Mouse (Mus musculus) bone marrow, adult 2 months (tissue): ENCODE measurements at regions not wholly inside any gene's neighbourhood (a gene's known extent, or its start where the extent isn't known, plus 50 kb on each side); places are given as distances from the start of the nearest gene placed in this dataset.

Experiments
- CTCF ChIP-seq: fragments of 200-500 bp; IDR thresholded peaks from 2 replicates; pipeline ENCODE4 v1.5.1; 2011; ENCODE audit warnings: low read length, control low read depth; ENCODE audit not compliant: control insufficient read depth, insufficient read depth
- POLR2A ChIP-seq: fragments of 200-500 bp; IDR thresholded peaks from 2 replicates; pipeline ENCODE4 v1.6.1; 2011; ENCODE audit warnings: low read depth, mild to moderate bottlenecking, control low read depth, low read length, borderline replicate concordance; ENCODE audit not compliant: control insufficient read depth

DNA sequence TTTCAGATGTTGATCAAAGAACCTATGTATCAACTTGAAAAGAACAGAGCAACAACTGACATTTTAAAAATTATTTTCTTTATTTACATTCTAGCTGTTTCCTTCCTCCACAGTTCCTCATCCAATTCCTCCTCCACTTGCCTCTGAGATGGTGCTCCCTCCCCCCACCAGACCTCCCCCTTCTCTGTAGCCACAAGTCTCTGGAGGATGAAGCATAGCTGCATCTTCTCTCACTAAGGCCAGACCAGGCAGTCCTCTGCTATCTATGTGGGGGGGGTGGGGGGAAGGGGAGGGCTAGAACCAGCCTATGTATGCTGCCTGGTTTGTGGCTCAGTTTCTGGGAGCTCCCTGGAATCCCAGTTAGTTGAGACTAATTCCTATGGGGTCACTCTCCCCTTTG, 255.0 kb downstream of the Gm21750 start:
- TF ChIP-seq POLR2A = no peak
- TF ChIP-seq CTCF = no peak
